Mouse (Mus musculus): ENCODE measurements around the gene Vav1. TPM values are rescaled to one million over a fixed set of nuclear protein-coding genes. Genes with fewer than 3 reads are reported as not detected.

Gene Vav1
- total and polyA plus RNA-seq, 3 experiments: 86.7 to 99.6 TPM; not detected in 1

GRCm38 (mm10) chr17:57274686-57275085, 4.2 kb upstream of the Vav1 start:
- Histone ChIP-seq H3K4me3 (ENCODE audit: control insufficient read depth in 1 of 2, insufficient read depth in 1 of 2, low read depth in 2 of 2, low read length in 2 of 2) (peak overlapping the region; percentile 68 to 81), H3K79me2 (ENCODE audit: control insufficient read depth, insufficient read depth, low read length, poor library complexity) (peaks cover 8% of the 10 kb centered on the region), H3K9ac (ENCODE audit: control insufficient read depth, low read depth, low read length, poor library complexity, severe bottlenecking) (peak overlapping the region; percentile 60), H3K9me3 (replicated peaks; ENCODE audit: insufficient read depth, low read length) (no peaks in the 10 kb centered on the region), H3K4me1 (ENCODE audit: control insufficient read depth in 1 of 2, insufficient read depth in 2 of 2, low read length in 2 of 2) (peaks cover 1 to 21% of the 10 kb centered on the region in 2 experiments; a peak in 2 of 4 replicates), H3K27me3 (ENCODE audit: control insufficient read depth in 1 of 2, insufficient read depth in 2 of 2, low read length in 2 of 2) (no peaks in the 10 kb centered on the region), H3K27ac (ENCODE audit: control insufficient read depth, low read depth, low read length) (no peak overlapping the region), H3K36me3 (ENCODE audit: control insufficient read depth in 1 of 2, insufficient read depth in 2 of 2, low read length in 2 of 2) (peaks cover 0 to 6% of the 10 kb centered on the region in 2 experiments; a peak in 2 of 4 replicates)
- TF ChIP-seq ZNF384 (IDR thresholded peaks at IDR 0.05; ENCODE audit: low read depth, low read length): no peak
- TF ChIP-seq ETS1 (IDR thresholded peaks at IDR 0.05; ENCODE audit: low read depth, low read length): 0 out of 2 replicates have a peak, but pooled peaks have one; percentile 1
- 0 out of 2 replicates have a peak, but pooled peaks have one; percentile 1 for TF ChIP-seq MAZ (IDR thresholded peaks at IDR 0.05; ENCODE audit: low read depth, low read length)
- no peak for TF ChIP-seq EP300 (IDR thresholded peaks at IDR 0.05; ENCODE audit: low read depth in 1 of 2, low read length in 2 of 2)
- no peak for TF ChIP-seq MAX (IDR thresholded peaks at IDR 0.05; ENCODE audit: low read length)
- 0 out of 2 replicates have a peak, but pooled peaks have one; percentile 20 for TF ChIP-seq MXI1 (IDR thresholded peaks at IDR 0.05; ENCODE audit: low read depth, low read length)
- no peak for TF ChIP-seq RCOR1 (IDR thresholded peaks at IDR 0.05; ENCODE audit: low read depth, low read length)
- DNase-seq (ENCODE audit: low read depth, low spot score): peak; percentile 34

DNA sequence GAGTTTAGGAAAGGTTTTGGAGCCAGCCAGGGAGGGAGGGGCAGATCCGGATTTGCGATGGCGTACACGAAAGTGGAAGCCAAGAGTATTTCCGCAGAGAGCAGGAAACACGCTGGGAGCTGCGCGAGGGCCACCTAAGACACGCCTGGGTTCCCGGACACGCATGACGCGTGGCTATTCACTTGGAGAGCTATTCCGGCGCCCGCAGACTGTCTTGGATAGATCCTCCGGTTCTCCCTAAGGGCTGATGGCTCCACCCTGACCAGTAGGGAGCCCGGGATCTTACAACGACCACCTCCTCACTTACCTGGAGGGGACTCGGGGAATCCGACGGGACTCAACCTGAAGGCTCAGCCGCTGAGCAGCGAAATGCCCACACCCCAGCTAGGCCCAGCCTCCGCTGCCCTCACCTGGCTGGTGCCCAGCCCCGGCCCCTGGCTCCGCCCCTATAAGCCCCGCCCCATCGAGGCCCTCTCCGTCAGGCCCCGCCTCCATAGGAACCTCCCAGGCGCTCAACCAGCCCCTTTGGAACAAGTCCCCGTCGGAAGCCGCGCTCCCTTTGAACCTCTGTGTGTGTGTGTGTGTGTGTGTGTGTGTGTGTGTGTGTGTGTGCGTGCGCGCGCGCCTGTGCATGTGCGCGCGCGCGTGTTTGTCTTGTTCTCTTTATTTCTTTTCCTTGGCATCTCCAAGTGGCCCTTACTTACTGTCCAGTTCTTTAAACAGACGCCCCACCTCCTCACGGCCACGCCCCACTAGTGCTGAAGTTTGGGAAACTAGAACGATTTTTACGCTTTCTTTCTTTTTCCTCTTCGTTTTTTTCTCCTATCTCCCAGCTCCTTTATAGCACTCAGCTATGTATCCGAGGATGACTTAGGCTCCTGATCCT, 3.5 kb upstream of the Vav1 start:
- Histone ChIP-seq H3K36me3 (ENCODE audit: control insufficient read depth in 1 of 2, insufficient read depth in 2 of 2, low read length in 2 of 2) (peaks cover 0 to 6% of the 10 kb centered on the region in 2 experiments; a peak in 2 of 4 replicates), H3K4me3 (ENCODE audit: control insufficient read depth in 1 of 2, insufficient read depth in 1 of 2, low read depth in 2 of 2, low read length in 2 of 2) (peak overlapping the region; percentile 68 to 81), H3K79me2 (ENCODE audit: control insufficient read depth, insufficient read depth, low read length, poor library complexity) (peaks cover 14% of the 10 kb centered on the region), H3K27me3 (ENCODE audit: control insufficient read depth in 1 of 2, insufficient read depth in 2 of 2, low read length in 2 of 2) (no peaks in the 10 kb centered on the region), H3K9me3 (replicated peaks; ENCODE audit: insufficient read depth, low read length) (no peaks in the 10 kb centered on the region), H3K4me1 (ENCODE audit: control insufficient read depth in 1 of 2, insufficient read depth in 2 of 2, low read length in 2 of 2) (peaks cover 1 to 26% of the 10 kb centered on the region in 2 experiments; a peak in 2 of 4 replicates), H3K27ac (ENCODE audit: control insufficient read depth, low read depth, low read length) (no peak overlapping the region), H3K9ac (ENCODE audit: control insufficient read depth, low read depth, low read length, poor library complexity, severe bottlenecking) (peak overlapping the region; percentile 74)
- DNase-seq (ENCODE audit: low read depth, low spot score): peak; percentile 92
- TF ChIP-seq ELF1 (IDR thresholded peaks at IDR 0.05; ENCODE audit: low read depth, low read length) (0 out of 2 replicates have a peak, but pooled peaks have one; percentile 19), POLR2A (IDR thresholded peaks at IDR 0.05; ENCODE audit: control insufficient read depth in 1 of 2, insufficient read depth in 1 of 2, low read depth in 1 of 2, low read length in 2 of 2, poor library complexity in 1 of 2) (peak; percentile 25 to 42; a peak in 1 of 4 replicates), JUND (IDR thresholded peaks at IDR 0.05; ENCODE audit: low read depth, low read length) (no peak), MAFK (IDR thresholded peaks at IDR 0.05; ENCODE audit: borderline replicate concordance, low read depth, low read length) (no peak), EP300 (IDR thresholded peaks at IDR 0.05; ENCODE audit: low read depth in 1 of 2, low read length in 2 of 2) (no peak), BHLHE40 (IDR thresholded peaks at IDR 0.05; ENCODE audit: borderline replicate concordance, low read depth, low read length) (no peak), SMC3 (IDR thresholded peaks at IDR 0.05; ENCODE audit: low read depth, low read length) (no peak), MYC (IDR thresholded peaks at IDR 0.05; ENCODE audit: low read depth, low read length) (no peak), ZKSCAN1 (IDR thresholded peaks at IDR 0.05; ENCODE audit: low read depth, low read length) (no peak), KAT2A (conservative IDR thresholded peaks at IDR 0.05; ENCODE audit: low read depth, low read length) (no peak), USF1 (IDR thresholded peaks at IDR 0.05; ENCODE audit: low read depth, low read length) (no peak), CTCF (IDR thresholded peaks at IDR 0.05 in 2 of 3, conservative IDR thresholded peaks at IDR 0.05 in 1 of 3; ENCODE audit: control insufficient read depth in 1 of 3, insufficient read depth in 1 of 3, low read depth in 2 of 3, low read length in 3 of 3, poor library complexity in 1 of 3, severe bottlenecking in 1 of 3) (peak in 1 of 3 experiments; percentile 12; a peak in 1 of 6 replicates), ETS1 (IDR thresholded peaks at IDR 0.05; ENCODE audit: low read depth, low read length) (0 out of 2 replicates have a peak, but pooled peaks have one; percentile 4), NELFE (IDR thresholded peaks at IDR 0.05; ENCODE audit: low read depth, low read length) (no peak), E2F4 (IDR thresholded peaks at IDR 0.05; ENCODE audit: borderline replicate concordance, low read depth, low read length) (no peak), MYB (IDR thresholded peaks at IDR 0.05; ENCODE audit: low read depth, low read length) (no peak), NRF1 (IDR thresholded peaks at IDR 0.05; ENCODE audit: insufficient read depth, low read depth, low read length, poor library complexity, severe bottlenecking) (peak; percentile 35; the same call in 1 of the 2 replicates), GATA1 (IDR thresholded peaks at IDR 0.05; ENCODE audit: low read depth, low read length) (no peak), RAD21 (IDR thresholded peaks at IDR 0.05; ENCODE audit: low read depth, low read length) (no peak), GABPA (IDR thresholded peaks at IDR 0.05; ENCODE audit: low read depth, low read length) (no peak), MXI1 (IDR thresholded peaks at IDR 0.05; ENCODE audit: low read depth, low read length) (peak; percentile 47; the same call in 1 of the 2 replicates), UBTF (IDR thresholded peaks at IDR 0.05; ENCODE audit: borderline replicate concordance, insufficient read depth, low read depth, low read length) (no peak), ZC3H11A (IDR thresholded peaks at IDR 0.05; ENCODE audit: low read depth, low read length) (no peak), MEF2A (IDR thresholded peaks at IDR 0.05; ENCODE audit: extremely low read depth, insufficient replicate concordance, low read depth, low read length, poor library complexity, severe bottlenecking) (no peak)

Measured in MEL (cell line).